Mouse (Mus musculus): ENCODE results near the gene 4930579F01Rik. TPM values are rescaled to one million over a fixed set of nuclear protein-coding genes. Genes with fewer than 3 reads are reported as not detected.

The 4930579F01Rik gene
- total and polyA plus RNA-seq, 3 experiments: not detected

- no peak for DNase-seq (ENCODE audit: extremely low read depth)
- Histone ChIP-seq H3K9ac (ENCODE audit: insufficient read depth, low read depth) (no peak overlapping the region), H3K27me3 (replicated peaks) (no peaks in the 10 kb centered on the region), H3K9me3 (replicated peaks; ENCODE audit: low read length) (peaks cover 2% of the 10 kb centered on the region), H3K79me2 (replicated peaks; ENCODE audit: control insufficient read depth, extremely low read depth, insufficient read depth, poor library complexity, severe bottlenecking) (no peaks in the 10 kb centered on the region), H3K4me2 (ENCODE audit: insufficient read depth, low read depth, poor library complexity, severe bottlenecking) (no peak overlapping the region), H3K4me1 (ENCODE audit: control insufficient read depth in 1 of 2, insufficient read depth in 2 of 2) (peaks cover 5 to 6% of the 10 kb centered on the region in 2 experiments), H3K4me3 (replicated peaks in 1 of 3; ENCODE audit: low read depth in 2 of 3, low read length in 2 of 3, poor library complexity in 1 of 3) (no peak overlapping the region), H3K27ac (ENCODE audit: insufficient read depth, low read depth) (no peak overlapping the region), H3K36me3 (replicated peaks in 1 of 2; ENCODE audit: control insufficient read depth in 1 of 2, insufficient read depth in 1 of 2, low read length in 1 of 2) (no peaks in the 10 kb centered on the region)
- TF ChIP-seq MAZ (IDR thresholded peaks at IDR 0.05; ENCODE audit: low read depth, low read length): no peak
- no peak for TF ChIP-seq MEF2A (IDR thresholded peaks at IDR 0.05; ENCODE audit: borderline replicate concordance, low read depth, low read length)
- TF ChIP-seq MAFK (IDR thresholded peaks at IDR 0.05; ENCODE audit: insufficient replicate concordance, low read length): no peak
- TF ChIP-seq HCFC1 (IDR thresholded peaks at IDR 0.05; ENCODE audit: low read depth, low read length): no peak
- dilution Hi-C loops (cut with MboI; ENCODE audit: extremely low pct_ligation_motif_present, extremely low pct_unique_long_range_greater_than_20kb, low sequenced_read_pairs): no loop called here
- in situ Hi-C loops (cut with MboI; ENCODE audit: low pct_ligation_motif_present, low pct_unique_long_range_greater_than_20kb, low sequenced_read_pairs): loop anchor here (10.0 kb wide), 1 partner anchor 243 kb away; no protein-coding TSS in a partner anchor
Measured at GRCm38 (mm10) chr3:138192260-138192659, 1.4 kb downstream of the 4930579F01Rik start.

DNA sequence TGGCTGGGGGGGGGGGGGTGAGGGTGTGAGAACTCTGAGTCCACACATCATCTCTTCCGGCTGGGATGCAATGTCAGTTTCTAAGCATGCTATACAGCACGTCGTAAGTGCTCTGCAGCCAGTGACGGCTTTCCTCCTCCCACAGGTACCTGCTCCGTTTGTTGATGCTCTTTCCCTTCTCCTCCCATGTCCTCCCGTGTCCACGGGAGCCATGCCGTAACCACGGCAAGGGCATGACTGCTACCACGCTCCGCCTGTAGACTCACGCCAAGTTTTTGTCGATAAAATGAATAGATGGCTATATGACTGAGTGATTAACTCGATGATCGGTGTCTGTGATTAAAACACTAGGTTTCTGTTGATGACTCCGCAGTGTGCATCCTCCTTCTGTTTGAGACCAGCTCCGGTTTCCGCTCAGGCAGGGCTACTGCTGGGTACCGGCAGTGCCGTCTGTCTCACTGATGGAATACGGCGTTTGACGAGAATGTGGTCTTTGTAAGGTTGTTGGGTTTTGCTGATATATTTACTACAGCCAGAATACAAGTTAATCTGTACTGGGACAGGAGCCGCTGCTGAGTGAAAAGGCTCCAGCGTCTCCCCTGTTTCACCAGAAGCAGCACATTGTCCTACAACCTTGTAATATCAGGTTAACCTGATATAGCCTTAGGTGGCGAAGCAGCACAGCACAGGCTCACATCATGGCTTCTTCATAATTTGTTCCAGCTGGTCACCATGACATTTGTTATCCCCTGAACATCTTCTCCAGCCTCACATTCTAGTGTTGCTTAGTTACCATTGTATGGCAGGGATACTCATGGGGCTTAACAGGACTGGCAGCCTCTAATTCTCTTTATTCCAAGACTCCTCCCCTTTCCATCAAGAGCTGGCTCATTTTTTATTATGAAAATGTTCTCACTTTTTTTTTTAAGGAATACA, 7.4 kb downstream of the 4930579F01Rik start:
- in situ Hi-C loops (cut with MboI; ENCODE audit: low pct_ligation_motif_present, low pct_unique_long_range_greater_than_20kb, low sequenced_read_pairs) (no loop called here), dilution Hi-C loops (cut with MboI; ENCODE audit: extremely low pct_ligation_motif_present, extremely low pct_unique_long_range_greater_than_20kb, low sequenced_read_pairs) (no loop called here)
- Histone ChIP-seq H3K4me2 (ENCODE audit: insufficient read depth, low read depth, poor library complexity, severe bottlenecking) (no peak overlapping the region), H3K79me2 (replicated peaks; ENCODE audit: control insufficient read depth, extremely low read depth, insufficient read depth, poor library complexity, severe bottlenecking) (no peaks in the 10 kb centered on the region), H3K36me3 (replicated peaks in 1 of 2; ENCODE audit: control insufficient read depth in 1 of 2, insufficient read depth in 1 of 2, low read length in 1 of 2) (no peaks in the 10 kb centered on the region), H3K27ac (ENCODE audit: insufficient read depth, low read depth) (no peak overlapping the region), H3K4me3 (replicated peaks in 1 of 3; ENCODE audit: low read depth in 2 of 3, low read length in 2 of 3, poor library complexity in 1 of 3) (no peak overlapping the region), H3K9me3 (replicated peaks; ENCODE audit: low read length) (peaks cover 1% of the 10 kb centered on the region), H3K9ac (ENCODE audit: insufficient read depth, low read depth) (no peak overlapping the region), H3K4me1 (ENCODE audit: control insufficient read depth in 1 of 2, insufficient read depth in 2 of 2) (peaks cover 0 to 2% of the 10 kb centered on the region in 2 experiments; a peak in 1 of 4 replicates), H3K27me3 (replicated peaks) (no peaks in the 10 kb centered on the region)
- no peak for DNase-seq (ENCODE audit: extremely low read depth)
- TF ChIP-seq SIN3A (IDR thresholded peaks at IDR 0.05; ENCODE audit: low read length) (no peak), ZNF384 (IDR thresholded peaks at IDR 0.05; ENCODE audit: low read depth, low read length) (no peak), CTCF (conservative IDR thresholded peaks at IDR 0.05 in 1 of 2, IDR thresholded peaks at IDR 0.05 in 1 of 2; ENCODE audit: low read depth in 2 of 2, low read length in 2 of 2) (no peak), BHLHE40 (IDR thresholded peaks at IDR 0.05; ENCODE audit: low read depth, low read length) (no peak), MAZ (IDR thresholded peaks at IDR 0.05; ENCODE audit: low read depth, low read length) (no peak), JUND (conservative IDR thresholded peaks at IDR 0.05; ENCODE audit: low read depth, low read length) (no peak), NRF1 (IDR thresholded peaks at IDR 0.05; ENCODE audit: low read depth, low read length) (no peak), RAD21 (IDR thresholded peaks at IDR 0.05; ENCODE audit: low read depth, low read length) (no peak), ELF1 (IDR thresholded peaks at IDR 0.05; ENCODE audit: low read depth, low read length) (no peak), E2F4 (IDR thresholded peaks at IDR 0.05; ENCODE audit: insufficient replicate concordance, low read depth, low read length) (no peak), UBTF (IDR thresholded peaks at IDR 0.05; ENCODE audit: low read depth, low read length) (no peak)
